Mouse (Mus musculus) testis, adult 2 months (tissue): ENCODE measurements around the gene Scamp4. TPM values are rescaled to one million over a fixed set of nuclear protein-coding genes. Genes with fewer than 3 reads are reported as not detected.

ENCODE experiments used
- H3K27ac ChIP-seq: fragments of 200-500 bp; 2 replicates; pipeline ENCODE4 v1.5.1; 2012; ENCODE audit warnings: low read depth, low read length; ENCODE audit not compliant: control insufficient read depth, insufficient read depth
- H3K27me3 ChIP-seq: fragments of 200-500 bp; 2 replicates; pipeline ENCODE4 v1.6.1; 2012; ENCODE audit warnings: mild to moderate bottlenecking, low read length, moderate library complexity; ENCODE audit not compliant: control insufficient read depth, insufficient read depth
- H3K36me3 ChIP-seq: fragments of 200-500 bp; 2 replicates; pipeline ENCODE4 v1.6.1; 2012; ENCODE audit warnings: mild to moderate bottlenecking, low read length; ENCODE audit not compliant: control insufficient read depth, insufficient read depth
- H3K4me1 ChIP-seq: fragments of 200-500 bp; 2 replicates; pipeline ENCODE4 v1.6.1; 2012; ENCODE audit warnings: low read length; ENCODE audit not compliant: control insufficient read depth, insufficient read depth
- H3K4me3 ChIP-seq: fragments of 200-500 bp; 2 replicates; pipeline ENCODE4 v1.5.1; 2012; ENCODE audit warnings: low read depth, mild to moderate bottlenecking, low read length, moderate library complexity, mixed read lengths; ENCODE audit not compliant: control insufficient read depth
- CTCF ChIP-seq: fragments of 200-500 bp; IDR thresholded peaks from 2 replicates; pipeline ENCODE4 v1.5.1; 2012; ENCODE audit warnings: low read depth, mild to moderate bottlenecking, inconsistent platforms, low read length, moderate library complexity; ENCODE audit not compliant: control insufficient read depth, insufficient read depth, insufficient replicate concordance
- POLR2A ChIP-seq: fragments of 200-500 bp; IDR thresholded peaks from 2 replicates; pipeline ENCODE4 v1.6.1; 2012; ENCODE audit warnings: low read depth, mild to moderate bottlenecking, inconsistent platforms, low read length, moderate library complexity; ENCODE audit not compliant: control insufficient read depth
- polyA plus RNA-seq: library from polyadenylated mRNA; depleted of rRNA; stranded (reverse); fragments of >200 nt; gene quantifications from 2 replicates; pipeline ENCODE4 v1.2.3, GENCODE M21; 2012

The Scamp4 gene
- polyA plus RNA-seq, 1 experiment = 61.6 TPM

DNA sequence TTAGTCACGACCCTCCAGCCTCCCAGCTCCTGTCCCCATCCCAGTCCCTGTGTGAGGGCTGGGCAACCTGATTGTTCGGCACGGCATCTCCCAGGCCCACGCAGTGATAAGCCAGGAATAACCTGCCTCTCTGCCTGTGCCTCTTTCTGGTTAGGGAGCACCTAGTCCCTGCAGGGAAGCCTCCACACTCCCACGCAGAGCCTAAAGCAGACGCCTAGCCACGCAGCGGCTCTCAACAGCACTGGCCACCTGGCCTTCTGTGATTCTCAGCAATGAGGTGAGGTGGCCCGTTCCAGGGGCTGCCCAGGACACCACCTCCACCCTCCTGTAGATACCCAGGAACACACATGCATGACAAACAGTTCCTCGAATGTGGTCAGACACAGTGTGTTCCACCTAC is 47.7 kb downstream of the Scamp4 start:
- Histone ChIP-seq H3K27ac (no peak overlapping the region), H3K27me3 (no peaks in the 10 kb centered on the region), H3K4me3 (no peak overlapping the region), H3K36me3 (no peaks in the 10 kb centered on the region), H3K4me1 (peaks cover 4% of the 10 kb centered on the region)
- no peak for TF ChIP-seq CTCF
- no peak for TF ChIP-seq POLR2A

DNA sequence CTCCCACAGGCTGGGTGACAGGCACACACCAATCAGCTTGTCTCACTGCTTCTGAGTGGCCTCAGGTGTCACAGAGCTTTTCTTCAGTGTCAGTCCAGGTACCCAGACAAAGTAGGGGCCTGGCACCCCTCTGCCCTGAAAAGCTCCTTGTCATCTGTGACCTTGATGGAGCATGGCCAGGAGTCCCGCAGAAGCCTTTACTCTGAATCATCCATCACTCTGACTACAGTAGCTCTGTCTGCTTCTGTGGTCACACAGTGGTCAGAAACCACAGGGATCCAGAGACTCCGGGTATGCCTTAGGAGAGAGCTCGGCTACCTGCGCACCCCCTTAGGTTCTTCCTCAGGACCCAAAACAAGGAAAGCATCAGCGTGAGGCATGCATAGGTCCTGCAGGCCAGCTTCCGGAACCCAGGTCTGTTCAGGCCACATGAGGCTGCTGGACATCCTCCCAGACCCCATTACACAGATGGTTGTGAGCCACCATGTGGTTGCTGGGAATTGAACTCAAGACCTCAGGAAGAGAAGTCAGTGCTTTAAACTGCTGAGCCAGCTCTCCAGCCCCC is 50.6 kb downstream of the Scamp4 start:
- H3K4me3 ChIP-seq = no peak overlapping the region
- H3K4me1 ChIP-seq = peaks cover 19% of the 10 kb centered on the region
- TF ChIP-seq CTCF (no peak), POLR2A (no peak)
- no peak overlapping the region for H3K27ac ChIP-seq
- H3K27me3 ChIP-seq = no peaks in the 10 kb centered on the region
- H3K36me3 ChIP-seq = no peaks in the 10 kb centered on the region

DNA sequence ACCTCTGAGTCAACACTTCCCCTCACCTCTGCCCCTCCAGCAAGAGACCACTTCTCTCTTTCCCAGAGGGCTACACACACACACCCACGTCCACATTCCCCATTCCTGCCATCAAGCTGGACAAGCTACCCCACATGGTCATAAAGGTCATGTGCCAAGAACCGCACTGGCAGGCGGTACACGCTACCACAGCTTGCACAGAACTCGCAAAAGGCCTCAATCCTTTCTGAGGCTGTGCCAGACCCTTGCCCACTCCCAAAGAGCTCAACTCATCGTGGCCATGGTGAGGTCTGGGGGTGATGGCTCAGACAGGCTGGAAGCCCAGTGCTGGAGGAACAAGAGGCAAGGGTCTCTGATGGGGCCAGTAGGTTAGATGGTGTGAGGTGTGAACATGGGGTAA is 52.2 kb downstream of the Scamp4 start:
- no peaks in the 10 kb centered on the region for H3K36me3 ChIP-seq
- H3K27me3 ChIP-seq = no peaks in the 10 kb centered on the region
- H3K27ac ChIP-seq = no peak overlapping the region
- TF ChIP-seq CTCF (no peak), POLR2A (no peak)
- H3K4me1 ChIP-seq = peaks cover 21% of the 10 kb centered on the region
- H3K4me3 ChIP-seq = no peak overlapping the region

DNA sequence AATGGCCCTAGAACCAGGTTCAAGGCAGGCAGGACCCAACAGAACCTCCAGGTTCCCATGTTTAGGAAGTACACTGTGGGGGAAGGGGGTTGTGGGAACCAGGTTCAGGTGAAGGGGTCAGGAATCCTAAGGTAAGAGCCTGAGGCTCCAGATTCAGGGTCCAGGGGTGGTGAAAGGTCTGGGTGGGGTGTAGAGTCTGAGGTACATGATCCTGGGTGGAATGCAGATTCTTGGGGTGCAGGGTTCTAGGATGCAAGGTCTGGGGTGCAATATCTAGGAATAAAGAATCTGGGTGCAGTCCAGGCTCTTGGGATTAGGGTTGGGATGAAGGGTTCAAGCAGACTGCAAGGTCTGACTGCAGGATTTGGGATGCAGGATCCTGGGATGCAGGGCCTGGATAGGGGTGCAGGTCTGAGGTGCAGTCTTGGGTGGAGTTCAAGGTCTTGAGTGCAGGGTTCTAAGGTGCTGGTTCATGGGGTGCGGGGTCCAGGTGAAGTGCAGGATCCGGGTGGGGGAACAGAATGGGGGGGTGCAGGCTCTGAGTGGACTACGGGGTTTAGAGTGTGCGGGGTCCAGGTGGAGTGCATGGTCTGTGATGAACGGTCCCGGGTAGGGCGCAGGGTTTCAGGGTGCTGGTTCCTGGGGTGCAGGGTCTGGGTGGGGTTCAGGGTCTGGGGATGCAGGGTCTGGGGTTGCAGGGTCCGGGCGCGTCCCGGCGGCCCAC is 52.9 kb downstream of the Scamp4 start:
- H3K27ac ChIP-seq = peak overlapping the region; percentile 22; the same call in 1 of the 2 replicates

DNA sequence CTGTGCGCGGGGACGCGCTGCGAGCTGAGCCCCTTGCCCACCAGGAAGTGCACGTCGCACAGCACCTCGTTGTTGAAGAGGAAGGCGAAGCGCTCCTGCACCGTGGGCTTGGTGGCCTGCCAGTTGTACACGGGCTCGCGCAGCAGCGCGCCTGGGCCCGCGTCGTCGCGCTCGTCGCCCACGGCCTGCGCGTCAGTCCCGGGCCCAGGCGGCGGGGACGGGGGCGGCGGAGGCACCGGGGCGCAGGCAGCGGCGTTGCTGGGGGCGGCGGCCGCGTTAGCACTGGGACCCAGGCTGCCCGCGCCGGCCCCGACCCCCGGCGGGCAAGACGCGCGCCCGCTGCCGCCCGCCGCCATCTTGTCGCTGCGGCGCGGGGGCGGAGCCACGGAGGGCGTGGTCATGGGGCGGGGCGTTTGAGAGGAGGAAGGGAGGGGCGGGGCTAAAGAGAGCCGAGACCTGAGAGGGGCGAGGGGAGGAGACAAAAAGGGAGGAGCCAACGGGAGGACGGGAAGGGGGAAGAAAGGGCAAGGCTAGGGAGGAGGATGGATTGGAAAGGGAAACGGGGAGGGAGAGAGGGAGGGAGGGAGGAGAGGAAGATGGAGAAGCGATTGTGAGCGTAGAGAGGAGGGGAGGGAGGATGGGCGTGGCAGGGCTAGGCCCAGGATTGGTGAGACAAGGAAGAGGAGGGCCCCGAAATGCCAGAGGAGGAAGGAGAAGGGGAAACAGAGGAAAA is 53.6 kb downstream of the Scamp4 start:
- TF ChIP-seq POLR2A = no peak; the same call in 1 of the 2 replicates
- peak; percentile 2; the same call in 1 of the 2 replicates for TF ChIP-seq CTCF
- H3K27ac ChIP-seq = peak overlapping the region; percentile 81
- peaks cover 21% of the 10 kb centered on the region for H3K4me1 ChIP-seq
- H3K4me3 ChIP-seq = peak overlapping the region; percentile 90
- H3K27me3 ChIP-seq = no peaks in the 10 kb centered on the region
- no peaks in the 10 kb centered on the region for H3K36me3 ChIP-seq

More for the DNA sequence above, 52.9 kb downstream of the Scamp4 start:
- no peaks in the 10 kb centered on the region for H3K27me3 ChIP-seq
- H3K36me3 ChIP-seq = no peaks in the 10 kb centered on the region
- peaks cover 21% of the 10 kb centered on the region for H3K4me1 ChIP-seq
- TF ChIP-seq POLR2A (no peak), CTCF (no peak)
- H3K4me3 ChIP-seq = peak overlapping the region; percentile 90

DNA sequence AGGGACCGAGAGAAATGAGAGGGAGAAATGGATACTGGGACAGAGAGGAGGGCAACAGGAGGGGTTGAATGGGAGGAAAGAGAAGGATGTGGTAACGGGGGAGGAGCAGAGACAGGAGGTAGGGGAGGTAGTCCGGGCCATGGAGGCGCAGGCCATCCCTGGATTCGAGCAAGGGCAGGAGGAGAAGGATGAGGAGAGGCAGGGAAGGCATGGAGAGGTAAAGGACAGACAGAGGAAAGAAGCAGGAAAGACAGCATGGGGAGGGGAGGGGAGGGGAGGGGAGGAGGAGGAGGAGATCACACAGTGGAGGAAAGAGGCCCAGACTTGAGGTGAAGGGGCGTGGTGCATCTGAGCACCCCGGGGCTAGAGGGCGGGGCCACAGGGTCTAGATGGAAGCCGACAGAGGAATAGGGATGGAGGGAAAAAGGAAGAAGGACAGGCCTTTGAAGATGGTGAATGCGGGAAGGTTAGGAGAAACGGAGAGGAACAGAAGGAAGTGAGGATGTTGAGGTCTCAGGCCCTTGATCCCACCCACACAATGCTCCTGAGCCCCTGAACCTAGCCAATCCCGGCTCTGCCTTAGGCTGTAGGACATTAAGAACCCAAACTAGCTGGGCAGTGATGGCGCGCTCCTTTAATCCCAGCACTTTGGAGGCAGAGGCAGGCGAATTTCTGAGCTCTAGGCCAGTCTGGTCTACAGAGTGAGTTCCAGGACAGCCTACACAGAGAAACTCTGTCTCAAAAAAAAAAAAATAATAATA is 54.4 kb downstream of the Scamp4 start, which contains the start of gene Btbd2:
TSS of gene Btbd2 (minus strand) at position 209 of the 761 bp plus-strand sequence.
- H3K27me3 ChIP-seq = no peaks in the 10 kb centered on the region
- H3K27ac ChIP-seq = peak within 1 kb of the TSS; percentile 81
- peaks cover 21% of the 10 kb centered on the region for H3K4me1 ChIP-seq
- H3K36me3 ChIP-seq = no peaks in the 10 kb centered on the region
- H3K4me3 ChIP-seq = peak within 1 kb of the TSS; percentile 90
- TF ChIP-seq CTCF = no peak
- TF ChIP-seq POLR2A = no peak
